Mouse (Mus musculus): ENCODE measurements around the gene Eml1. TPM values are rescaled to one million over a fixed set of nuclear protein-coding genes. Genes with fewer than 3 reads are reported as not detected.

The Eml1 gene
- polyA plus RNA-seq, 1 experiment = not detected

- H3K27ac ChIP-seq (ENCODE audit: insufficient read depth, low read depth, low read length) = no peak overlapping the region
- no peaks in the 10 kb centered on the region; the same call in 1 of the 2 replicates for H3K4me1 ChIP-seq (ENCODE audit: control insufficient read depth, insufficient read depth, low read length)
- 90% methylated on average over 8 of the region's 8 CpGs for WGBS
- H3K4me3 ChIP-seq (ENCODE audit: insufficient read depth, low read depth, low read length) = no peak overlapping the region
- TF ChIP-seq CTCF (IDR thresholded peaks at IDR 0.05; ENCODE audit: insufficient read depth, low read depth, low read length) (no peak), POLR2A (IDR thresholded peaks at IDR 0.05; ENCODE audit: insufficient read depth, low read depth, low read length) (no peak)
These were observed 22.6 kb upstream of the Eml1 start for GRCm38 (mm10) chr12:108348151-108348550.

GRCm38 (mm10) chr12:108349026-108349425, 21.7 kb upstream of the Eml1 start:
- H3K27ac ChIP-seq (ENCODE audit: insufficient read depth, low read depth, low read length) = no peak overlapping the region
- H3K4me3 ChIP-seq (ENCODE audit: insufficient read depth, low read depth, low read length) = no peak overlapping the region
- no peaks in the 10 kb centered on the region; the same call in 1 of the 2 replicates for H3K4me1 ChIP-seq (ENCODE audit: control insufficient read depth, insufficient read depth, low read length)
- 68% methylated on average over 5 of the region's 5 CpGs for WGBS
- TF ChIP-seq CTCF (IDR thresholded peaks at IDR 0.05; ENCODE audit: insufficient read depth, low read depth, low read length) = no peak
- no peak for TF ChIP-seq POLR2A (IDR thresholded peaks at IDR 0.05; ENCODE audit: insufficient read depth, low read depth, low read length)

DNA sequence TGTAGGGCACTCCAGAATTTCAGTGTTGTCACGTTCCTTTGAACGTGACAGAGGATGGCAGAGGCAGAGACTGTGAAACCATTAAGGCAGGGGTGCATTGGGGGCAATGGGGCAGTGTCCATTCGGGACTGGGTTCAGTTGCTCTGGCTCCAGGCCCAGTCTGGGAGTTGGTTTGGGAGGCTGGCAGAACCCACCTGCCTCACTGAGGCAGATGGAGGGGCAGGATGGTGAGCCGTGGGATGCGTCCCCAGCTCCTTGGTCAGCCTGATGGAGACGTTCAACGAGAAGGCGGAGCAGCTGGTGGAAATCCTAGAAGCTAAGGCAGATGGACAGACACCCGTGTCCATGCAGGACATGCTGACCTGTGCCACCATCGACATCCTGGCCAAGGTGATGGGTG, 19.8 kb upstream of the Eml1 start:
- no peaks in the 10 kb centered on the region; the same call in 1 of the 2 replicates for H3K4me1 ChIP-seq (ENCODE audit: control insufficient read depth, insufficient read depth, low read length)
- no peak for TF ChIP-seq POLR2A (IDR thresholded peaks at IDR 0.05; ENCODE audit: insufficient read depth, low read depth, low read length)
- no peak for TF ChIP-seq CTCF (IDR thresholded peaks at IDR 0.05; ENCODE audit: insufficient read depth, low read depth, low read length)
- H3K4me3 ChIP-seq (ENCODE audit: insufficient read depth, low read depth, low read length) = no peak overlapping the region
- no peak overlapping the region for H3K27ac ChIP-seq (ENCODE audit: insufficient read depth, low read depth, low read length)
- WGBS = 90% methylated on average over 10 of the region's 10 CpGs

GRCm38 (mm10) chr12:108352371-108353136, 18.2 kb upstream of the Eml1 start:
- H3K4me3 ChIP-seq (ENCODE audit: insufficient read depth, low read depth, low read length) = no peak overlapping the region
- 54% methylated on average over 35 of the region's 35 CpGs for WGBS
- TF ChIP-seq CTCF (IDR thresholded peaks at IDR 0.05; ENCODE audit: insufficient read depth, low read depth, low read length) = no peak
- no peak for TF ChIP-seq POLR2A (IDR thresholded peaks at IDR 0.05; ENCODE audit: insufficient read depth, low read depth, low read length)
- no peaks in the 10 kb centered on the region; the same call in 1 of the 2 replicates for H3K4me1 ChIP-seq (ENCODE audit: control insufficient read depth, insufficient read depth, low read length)
- H3K27ac ChIP-seq (ENCODE audit: insufficient read depth, low read depth, low read length) = no peak overlapping the region

DNA sequence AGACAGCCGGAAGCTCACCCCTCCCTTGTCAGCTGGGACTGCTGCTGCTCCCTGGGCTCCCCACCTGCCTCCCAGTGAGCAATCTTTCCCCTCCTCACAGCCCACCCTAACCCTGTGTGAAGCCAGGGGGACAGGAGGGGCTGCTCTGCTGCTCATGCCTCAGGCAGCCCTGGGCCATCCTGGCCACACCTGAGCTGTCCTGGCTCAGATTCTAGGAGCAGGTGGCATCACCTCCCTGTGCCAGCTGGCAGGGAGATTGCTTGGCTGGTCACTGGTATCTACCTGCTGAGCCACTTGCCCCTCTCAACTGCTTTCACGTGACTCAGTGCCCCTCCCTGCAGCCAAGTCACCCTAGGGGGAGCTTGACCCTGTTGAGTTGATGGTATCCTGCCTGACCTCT, 16.5 kb upstream of the Eml1 start:
- Histone ChIP-seq H3K4me1 (ENCODE audit: control insufficient read depth, insufficient read depth, low read length) (no peaks in the 10 kb centered on the region; the same call in 1 of the 2 replicates), H3K27ac (ENCODE audit: insufficient read depth, low read depth, low read length) (no peak overlapping the region), H3K4me3 (ENCODE audit: insufficient read depth, low read depth, low read length) (no peak overlapping the region)
- TF ChIP-seq CTCF (IDR thresholded peaks at IDR 0.05; ENCODE audit: insufficient read depth, low read depth, low read length) = no peak
- TF ChIP-seq POLR2A (IDR thresholded peaks at IDR 0.05; ENCODE audit: insufficient read depth, low read depth, low read length) = no peak
- WGBS = 94% methylated on average over 2 of the region's 2 CpGs

- TF ChIP-seq CTCF (IDR thresholded peaks at IDR 0.05; ENCODE audit: insufficient read depth, low read depth, low read length) (no peak), POLR2A (IDR thresholded peaks at IDR 0.05; ENCODE audit: insufficient read depth, low read depth, low read length) (no peak)
- WGBS = 89% methylated on average over 1 of the region's 1 CpGs
- Histone ChIP-seq H3K27ac (ENCODE audit: insufficient read depth, low read depth, low read length) (no peak overlapping the region), H3K4me1 (ENCODE audit: control insufficient read depth, insufficient read depth, low read length) (no peaks in the 10 kb centered on the region; the same call in 1 of the 2 replicates), H3K4me3 (ENCODE audit: insufficient read depth, low read depth, low read length) (no peak overlapping the region)
These were observed 15.5 kb upstream of the Eml1 start for GRCm38 (mm10) chr12:108355271-108355670.

DNA sequence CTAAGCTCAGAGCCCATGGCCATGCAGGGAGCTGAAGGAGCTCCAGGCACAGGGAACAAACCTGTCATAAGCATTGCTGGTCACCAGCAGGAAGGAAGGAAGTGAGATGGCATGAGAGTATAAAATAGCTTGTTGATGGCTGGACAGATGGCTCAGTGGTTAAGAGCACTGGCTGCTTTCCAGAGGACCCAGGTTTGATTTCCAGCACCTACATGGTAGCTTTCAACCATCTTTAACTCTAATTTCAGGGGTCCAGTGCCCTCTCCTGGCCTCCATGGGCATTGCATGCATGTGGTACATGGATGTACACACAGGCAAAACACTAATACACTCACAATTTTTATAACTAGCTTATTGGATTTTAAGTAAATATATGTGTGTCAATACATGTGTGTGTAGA, 14.8 kb upstream of the Eml1 start:
- TF ChIP-seq POLR2A (IDR thresholded peaks at IDR 0.05; ENCODE audit: insufficient read depth, low read depth, low read length) (no peak), CTCF (IDR thresholded peaks at IDR 0.05; ENCODE audit: insufficient read depth, low read depth, low read length) (no peak)
- Histone ChIP-seq H3K4me1 (ENCODE audit: control insufficient read depth, insufficient read depth, low read length) (no peaks in the 10 kb centered on the region; the same call in none of the 2 replicates), H3K27ac (ENCODE audit: insufficient read depth, low read depth, low read length) (no peak overlapping the region), H3K4me3 (ENCODE audit: insufficient read depth, low read depth, low read length) (no peak overlapping the region)

- WGBS = 4% methylated on average over 5 of the region's 5 CpGs
- no peak for TF ChIP-seq POLR2A (IDR thresholded peaks at IDR 0.05; ENCODE audit: insufficient read depth, low read depth, low read length)
- TF ChIP-seq CTCF (IDR thresholded peaks at IDR 0.05; ENCODE audit: insufficient read depth, low read depth, low read length) = peak; percentile 78
- Histone ChIP-seq H3K4me1 (ENCODE audit: control insufficient read depth, insufficient read depth, low read length) (peaks cover 3% of the 10 kb centered on the region), H3K27ac (ENCODE audit: insufficient read depth, low read depth, low read length) (no peak overlapping the region), H3K4me3 (ENCODE audit: insufficient read depth, low read depth, low read length) (no peak overlapping the region)
These were observed 7.0 kb upstream of the Eml1 start for GRCm38 (mm10) chr12:108363796-108364195.

DNA sequence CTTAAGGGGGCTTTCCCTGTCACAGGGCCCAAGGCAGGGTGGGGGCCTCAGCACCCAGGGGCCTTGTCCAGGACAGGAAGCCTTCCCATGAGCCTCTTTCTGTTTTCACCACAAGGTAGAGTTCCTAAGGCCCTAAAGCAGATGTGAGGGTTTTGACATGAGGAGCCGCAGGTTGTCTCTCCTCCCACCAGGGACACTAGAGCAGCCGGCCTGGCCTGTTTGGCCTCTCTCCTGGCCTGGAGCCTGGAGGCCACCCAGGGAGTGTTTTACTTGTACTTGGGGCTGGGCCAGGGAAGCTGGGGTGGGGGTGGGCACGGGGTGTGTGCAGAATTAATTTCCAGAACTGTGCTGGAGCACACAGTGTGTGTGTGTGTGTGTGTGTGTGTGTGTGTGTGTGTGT, 5.4 kb upstream of the Eml1 start:
- Histone ChIP-seq H3K4me1 (ENCODE audit: control insufficient read depth, insufficient read depth, low read length) (peaks cover 3% of the 10 kb centered on the region), H3K27ac (ENCODE audit: insufficient read depth, low read depth, low read length) (no peak overlapping the region), H3K4me3 (ENCODE audit: insufficient read depth, low read depth, low read length) (no peak overlapping the region)
- 45% methylated on average over 3 of the region's 3 CpGs for WGBS
- TF ChIP-seq POLR2A (IDR thresholded peaks at IDR 0.05; ENCODE audit: insufficient read depth, low read depth, low read length) (no peak), CTCF (IDR thresholded peaks at IDR 0.05; ENCODE audit: insufficient read depth, low read depth, low read length) (no peak)

Measured in olfactory bulb, adult 2 months (tissue).